Mouse (Mus musculus): ENCODE measurements around the gene Muc1.

- TF ChIP-seq POLR2A (IDR thresholded peaks at IDR 0.05; ENCODE audit: low read depth, low read length) (peak; percentile 64; the same call in 1 of the 2 replicates), CTCF (IDR thresholded peaks at IDR 0.05; ENCODE audit: borderline replicate concordance, insufficient read depth, low read length) (no peak)
These were observed 14.0 kb upstream of the Muc1 start, which contains the start of gene Thbs3 for GRCm38 (mm10) chr3:89214681-89215411.
